Mouse (Mus musculus): Measurements from ENCODE around the gene Gm20854. TPM values are rescaled to one million over a fixed set of nuclear protein-coding genes. Genes with fewer than 3 reads are reported as not detected.
"Not testable (repeated sequence)": the region's sequence is repeated elsewhere in the genome, so short reads cannot be mapped to it uniquely, and the experiment has no call there.

Gene Gm20854
- polyA plus RNA-seq (2021): not detected

DNA sequence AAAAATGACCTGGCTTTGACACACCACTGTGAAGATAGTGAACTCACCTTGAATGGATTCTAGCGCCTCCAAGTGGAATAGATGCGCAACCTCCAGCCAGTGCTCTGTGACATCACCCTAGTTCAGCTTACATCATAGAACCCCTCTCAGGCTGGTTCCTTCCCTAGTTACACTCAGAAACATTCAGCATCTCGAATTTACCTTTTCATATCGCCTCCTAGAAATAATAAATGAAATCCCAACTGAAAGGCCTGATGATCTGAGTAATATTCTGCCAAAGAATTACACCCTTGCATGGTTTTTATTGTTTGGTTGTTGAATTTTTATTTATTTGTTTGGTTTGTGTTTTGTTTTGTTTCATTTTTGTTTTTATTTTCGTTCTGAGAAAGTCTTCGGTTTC lies at the start of gene Gm20854:
Gene Gm20854, minus strand, starts transcription at position 101 of the 400 bp plus-strand sequence.
- ATAC-seq; POLR2A ChIA-PET; DNase-seq (ENCODE audit: low read depth, low spot score); in situ Hi-C loops (cut with MboI; ENCODE audit: low pct_unique_long_range_greater_than_20kb); CTCF ChIA-PET; H3K27me3 ChIP-seq: not testable (repeated sequence)

Measured in Patski (cell line).